Mouse (Mus musculus): ENCODE measurements around the gene Cluap1. TPM values are rescaled to one million over a fixed set of nuclear protein-coding genes. Genes with fewer than 3 reads are reported as not detected.

Cluap1 gene
- 10 to 100 TPM; 28.2 to 29.3 TPM for total RNA-seq (2021)
- long read RNA-seq, experiment 1, transcript Cluap1-201 (12 exons, 1,779 nt): major isoform, 17 of 36 reads
- long read RNA-seq, experiment 1, partial matches to known transcripts: 1 of 36 reads
- long read RNA-seq, experiment 1, other reads (novel, unspliced or antisense): 18 of 36 reads
- long read RNA-seq, experiment 2, transcript Cluap1-201 (12 exons, 1,779 nt): major isoform, 16 of 26 reads
- long read RNA-seq, experiment 2, partial matches to known transcripts: 0 of 26 reads
- long read RNA-seq, experiment 2, other reads (novel, unspliced or antisense): 10 of 26 reads

- DNase-seq (ENCODE audit: low spot score in 2 of 2): peak; percentile 91 to 92
These were observed at the start of gene Cluap1, which contains the start of gene 1700037C18Rik for GRCm38 (mm10) chr16:3908537-3909111. Cluap1 (plus strand) TSS chr16:3908801. 1700037C18Rik (minus strand) TSS chr16:3908689.

GRCm38 (mm10) chr16:3859254-3859653, 49.3 kb upstream of the Cluap1 start:
- DNase-seq (ENCODE audit: low spot score in 2 of 2): no peak

GRCm38 (mm10) chr16:3871815-3872214, 36.8 kb upstream of the Cluap1 start:
- DNase-seq (ENCODE audit: low spot score in 2 of 2): no peak

- DNase-seq (ENCODE audit: low spot score in 2 of 2): peak; percentile 80 to 87
These were observed 36.2 kb upstream of the Cluap1 start, which contains the start of gene Naa60 for GRCm38 (mm10) chr16:3872216-3873047. Naa60 (plus strand) TSS chr16:3872375.

DNA sequence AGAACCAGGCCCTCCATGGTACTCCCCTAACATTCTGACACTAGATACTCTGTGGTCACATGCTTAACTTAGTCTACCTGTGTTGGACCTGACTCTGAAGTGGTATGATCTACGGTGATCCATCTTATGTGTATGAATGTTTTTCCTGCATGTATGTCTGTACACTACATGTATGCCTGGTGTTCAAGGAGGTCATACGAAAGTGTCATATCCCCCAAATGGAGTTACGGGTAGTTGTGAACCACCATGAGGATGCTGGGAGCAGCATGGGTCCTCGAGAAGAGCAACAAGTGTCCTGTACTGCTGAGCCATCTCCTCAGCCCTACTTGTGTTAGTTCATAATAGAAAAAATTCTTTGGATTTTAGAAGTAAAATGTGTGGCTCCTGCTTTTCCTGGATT, 32.3 kb upstream of the Cluap1 start:
- DNase-seq (ENCODE audit: low spot score in 2 of 2): no peak

GRCm38 (mm10) chr16:3884201-3885064, 24.2 kb upstream of the Cluap1 start, which contains the start of the genes Zfp597 and Gm20695:
Zfp597 (minus strand) TSS chr16:3884561.
Gm20695 (plus strand) TSS chr16:3884648.
- DNase-seq (ENCODE audit: low spot score in 2 of 2): peak; percentile 93 to 96

GRCm38 (mm10) chr16:3885065-3885670, 23.4 kb upstream of the Cluap1 start:
- DNase-seq (ENCODE audit: low spot score in 2 of 2): no peak

DNA sequence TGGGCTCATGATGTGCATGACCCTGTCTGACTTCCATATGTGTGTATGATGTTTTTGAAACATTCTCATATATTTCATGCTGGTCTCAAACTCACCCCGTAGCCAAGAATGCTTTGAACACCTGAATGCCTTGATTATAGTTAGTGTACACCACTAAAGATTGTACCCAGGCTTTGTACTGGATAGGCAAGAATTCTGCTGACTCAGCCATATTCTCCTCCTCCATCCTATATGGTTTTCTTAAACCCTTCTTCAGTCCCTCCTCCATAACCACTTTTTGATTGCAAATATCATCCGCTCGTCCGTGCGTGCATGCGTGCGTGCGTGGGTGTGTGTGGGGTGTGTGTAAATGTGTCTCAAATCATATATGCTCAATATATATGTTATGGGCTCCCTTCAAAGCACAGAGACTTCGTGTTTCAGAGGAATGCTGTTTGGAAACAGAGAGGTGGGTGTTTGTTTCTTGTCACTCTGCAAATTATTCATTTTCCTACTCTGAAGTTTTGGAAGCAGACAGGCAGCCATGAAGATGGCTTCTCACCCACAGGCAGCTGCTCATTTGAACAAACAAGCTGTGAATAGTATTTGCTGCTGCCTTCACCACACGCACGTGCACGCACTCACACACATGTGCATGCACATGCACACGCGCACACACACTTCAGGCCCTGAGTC, 16.8 kb upstream of the Cluap1 start:
- no peak for DNase-seq (ENCODE audit: low spot score in 2 of 2)

GRCm38 (mm10) chr16:3893739-3894138, 14.9 kb upstream of the Cluap1 start:
- no peak for DNase-seq (ENCODE audit: low spot score in 2 of 2)

DNA sequence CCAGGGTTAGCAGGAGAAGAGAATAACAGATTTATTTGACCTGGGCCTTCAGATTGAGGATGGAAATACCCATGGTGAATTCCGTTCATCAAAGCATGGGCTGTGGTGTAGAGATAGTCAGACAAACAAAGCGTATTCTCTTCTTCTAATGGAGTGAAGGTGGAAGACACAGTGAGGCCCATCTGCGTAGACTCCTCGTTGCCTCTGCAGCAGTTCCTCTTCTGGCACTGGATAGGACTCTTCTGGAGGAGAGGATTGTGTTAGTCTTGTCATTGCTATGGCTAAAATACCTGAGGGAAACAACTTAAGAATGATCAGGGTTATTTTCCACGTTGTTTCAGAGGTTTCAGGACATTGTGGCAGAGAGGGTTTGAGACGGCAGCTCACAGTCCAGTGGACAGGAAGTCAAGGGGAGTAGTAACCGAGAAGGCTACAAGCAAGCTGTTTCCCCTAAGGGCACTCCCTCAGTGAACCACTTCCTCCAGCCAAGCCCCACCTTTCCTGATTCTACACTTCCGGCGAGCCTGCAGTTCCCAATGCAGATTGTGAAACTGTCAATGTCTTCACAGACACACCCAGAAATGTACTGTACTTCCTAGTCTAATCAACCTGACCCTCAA, 13.3 kb upstream of the Cluap1 start:
- no peak for DNase-seq (ENCODE audit: low spot score in 2 of 2)

GRCm38 (mm10) chr16:3896046-3896445, 12.6 kb upstream of the Cluap1 start:
- no peak for DNase-seq (ENCODE audit: low spot score in 2 of 2)

- no peak for DNase-seq (ENCODE audit: low spot score in 2 of 2)
These were observed 12.0 kb upstream of the Cluap1 start for GRCm38 (mm10) chr16:3896553-3896952.

DNA sequence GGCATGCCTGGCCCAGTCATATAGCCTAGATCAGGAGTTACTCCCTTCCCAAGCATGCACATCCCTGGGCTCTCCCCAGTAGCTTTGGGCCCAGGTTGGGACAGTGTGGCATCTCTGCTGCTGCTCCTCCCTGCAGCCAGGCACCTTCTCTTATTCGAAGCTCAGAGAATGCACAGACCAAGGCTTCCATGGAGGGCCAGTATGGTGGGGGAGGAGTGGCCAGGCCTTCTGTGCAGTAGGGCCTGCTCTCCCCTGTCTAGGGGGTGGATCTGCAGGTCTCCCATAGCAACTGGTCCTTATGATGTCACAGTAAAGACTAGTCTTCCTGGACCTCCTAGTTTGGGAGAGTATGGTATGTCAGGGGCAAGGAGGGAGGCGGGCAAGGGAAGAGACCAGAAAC, 1.1 kb upstream of the Cluap1 start:
- no peak for DNase-seq (ENCODE audit: low spot score in 2 of 2)

- DNase-seq (ENCODE audit: low spot score in 2 of 2): no peak
These were observed 517 bp downstream of the Cluap1 start for GRCm38 (mm10) chr16:3909118-3909517.

- no peak for DNase-seq (ENCODE audit: low spot score in 2 of 2)
These were observed 12.2 kb downstream of the Cluap1 start for GRCm38 (mm10) chr16:3920756-3921155.

- DNase-seq (ENCODE audit: low spot score in 2 of 2): no peak
These were observed 14.9 kb downstream of the Cluap1 start for GRCm38 (mm10) chr16:3923515-3923914.

DNA sequence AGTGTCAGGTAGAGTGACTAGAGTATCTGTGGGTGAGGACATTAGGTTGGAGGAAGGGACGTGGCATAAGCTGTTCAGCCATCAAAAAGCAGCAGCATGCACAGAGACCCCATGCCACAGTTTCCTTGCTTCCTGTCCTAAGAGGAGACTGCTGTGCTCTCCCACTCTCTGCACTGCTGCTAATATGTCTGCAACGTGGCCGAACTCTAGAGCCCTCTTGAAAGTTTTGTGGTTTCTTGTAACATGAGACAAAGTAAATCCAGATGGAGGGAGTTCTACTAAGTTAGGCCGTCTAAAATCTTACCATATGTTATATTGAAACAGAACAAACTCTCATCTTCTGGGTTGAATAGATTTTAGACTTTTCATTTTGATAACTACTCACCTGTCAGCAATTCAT, 15.4 kb downstream of the Cluap1 start:
- no peak for DNase-seq (ENCODE audit: low spot score in 2 of 2)

DNA sequence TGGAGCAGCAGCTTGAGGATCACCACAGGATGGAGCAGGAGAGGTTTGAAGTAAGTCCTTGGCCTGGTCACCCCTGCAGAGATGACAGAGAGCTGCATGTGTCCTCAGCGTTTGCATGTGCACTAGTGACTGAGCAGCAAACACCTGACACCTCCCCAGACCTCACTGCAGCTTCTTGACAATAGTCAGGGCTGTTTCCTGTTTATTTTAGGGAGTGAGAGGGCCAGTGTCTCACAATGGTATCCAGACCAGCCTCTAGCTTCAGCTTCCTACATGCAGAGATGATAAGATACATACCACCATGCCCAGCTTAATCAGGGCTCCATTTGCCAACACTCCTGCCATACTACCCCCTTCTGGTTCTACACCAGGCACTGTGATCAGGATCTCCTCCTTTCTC, 20.0 kb downstream of the Cluap1 start:
- no peak for DNase-seq (ENCODE audit: low spot score in 2 of 2)

DNA sequence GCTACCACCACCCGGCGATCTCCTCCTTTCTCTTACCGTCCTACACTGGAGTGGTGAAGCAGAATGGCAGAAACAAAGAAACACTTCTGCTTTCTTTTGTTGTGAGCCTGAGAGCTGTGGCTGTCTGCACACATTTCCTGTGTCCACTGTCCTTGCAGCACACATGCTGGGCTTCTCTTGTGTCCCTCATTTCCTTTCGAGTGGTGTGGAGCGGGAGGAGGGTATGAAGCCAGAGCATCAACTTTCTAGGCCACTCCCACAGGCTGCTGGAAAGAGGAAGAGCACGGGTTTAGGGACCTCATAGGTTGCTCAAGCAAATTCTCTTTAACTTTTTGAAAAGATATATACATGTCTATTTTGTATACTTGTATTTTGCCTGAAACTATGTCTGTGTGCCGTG, 20.6 kb downstream of the Cluap1 start:
- DNase-seq (ENCODE audit: low spot score in 2 of 2): no peak

All from left cerebral cortex, adult 18-20 months (tissue).